Mouse (Mus musculus) limb, embryonic 15.5 days (tissue): ENCODE measurements at regions not wholly inside any gene's neighbourhood (a gene's known extent, or its start where the extent isn't known, plus 50 kb on each side); places are given as distances from the start of the nearest gene placed in this dataset.

Source experiments
- ATAC-seq: fragments of 200-750 bp; cut with Nextera tagmentation; 2 replicates; pipeline ENCODE4 v1.8.0; 2017; ENCODE audit warnings: low read depth, moderate TSS enrichment; ENCODE audit not compliant: insufficient number of reproducible peaks, low FRiP score, low TSS enrichment
- H3K27ac ChIP-seq: fragments of 300-500 bp; sonication (generic); 2 replicates; pipeline ENCODE4 v1.5.1; 2015; ENCODE audit warnings: moderate library complexity, mild to moderate bottlenecking, inconsistent platforms
- H3K27me3 ChIP-seq: fragments of 300-500 bp; sonication (generic); 2 replicates; pipeline ENCODE4 v1.6.1; 2015; ENCODE audit warnings: inconsistent platforms
- H3K36me3 ChIP-seq: fragments of 300-500 bp; sonication (generic); 2 replicates; pipeline ENCODE4 v1.6.1; 2015; ENCODE audit warnings: inconsistent platforms
- H3K4me1 ChIP-seq: fragments of 300-500 bp; sonication (generic); 2 replicates; pipeline ENCODE4 v1.6.1; 2015; ENCODE audit warnings: inconsistent platforms
- H3K4me2 ChIP-seq: fragments of 300-500 bp; sonication (generic); 2 replicates; pipeline ENCODE4 v1.6.1; 2015; ENCODE audit warnings: mild to moderate bottlenecking, inconsistent platforms
- H3K4me3 ChIP-seq: fragments of 300-500 bp; sonication (generic); 2 replicates; pipeline ENCODE4 v1.5.1; 2015; ENCODE audit warnings: mild to moderate bottlenecking, inconsistent platforms
- H3K9ac ChIP-seq: fragments of 300-500 bp; sonication (generic); 2 replicates; pipeline ENCODE4 v1.6.1; 2015; ENCODE audit warnings: inconsistent platforms
- H3K9me3 ChIP-seq: fragments of 300-500 bp; sonication (generic); 2 replicates; pipeline ENCODE4 v1.6.1; 2016; ENCODE audit warnings: inconsistent platforms
- WGBS: fragments of 180-500 bp; shearing (Covaris S2); methylation state at CpG from one replicate; pipeline ENCODE4 v1.1.7; 2015; 5-methylcytosine and 5-hydroxymethylcytosine counted together

DNA sequence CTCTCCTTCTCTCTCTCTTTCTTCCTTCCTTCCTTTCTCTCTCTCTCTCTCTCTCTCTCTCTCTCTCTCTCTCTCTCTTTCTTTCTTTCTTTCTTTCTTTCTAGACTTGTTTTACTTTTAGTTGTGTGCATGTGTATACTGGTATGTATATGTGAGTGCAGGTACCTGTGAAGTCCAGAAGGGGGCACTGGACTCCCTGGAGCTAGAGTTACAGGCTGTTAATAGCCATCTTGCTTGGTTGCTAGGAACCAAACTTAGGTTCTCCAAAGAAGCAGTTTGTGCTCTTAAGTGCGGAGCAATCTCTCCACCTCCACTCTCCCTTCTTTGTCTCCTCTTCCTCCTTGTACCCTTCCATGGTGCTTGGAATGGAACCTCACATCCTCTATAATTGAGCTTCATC, 77.2 kb downstream of the Gm10604 start:
- no peak overlapping the region for H3K4me3 ChIP-seq
- 0 out of 2 replicates have a peak, but pooled peaks cover 3% of the 10 kb centered on the region for H3K4me1 ChIP-seq
- H3K27ac ChIP-seq = no peak overlapping the region
- H3K27me3 ChIP-seq = no peaks in the 10 kb centered on the region
- WGBS = 100% methylated on average over 1 of the region's 1 CpGs
- no peak for ATAC-seq
- H3K4me2 ChIP-seq = no peak overlapping the region
- no peaks in the 10 kb centered on the region for H3K9me3 ChIP-seq
- no peaks in the 10 kb centered on the region for H3K36me3 ChIP-seq
- H3K9ac ChIP-seq = no peak overlapping the region

DNA sequence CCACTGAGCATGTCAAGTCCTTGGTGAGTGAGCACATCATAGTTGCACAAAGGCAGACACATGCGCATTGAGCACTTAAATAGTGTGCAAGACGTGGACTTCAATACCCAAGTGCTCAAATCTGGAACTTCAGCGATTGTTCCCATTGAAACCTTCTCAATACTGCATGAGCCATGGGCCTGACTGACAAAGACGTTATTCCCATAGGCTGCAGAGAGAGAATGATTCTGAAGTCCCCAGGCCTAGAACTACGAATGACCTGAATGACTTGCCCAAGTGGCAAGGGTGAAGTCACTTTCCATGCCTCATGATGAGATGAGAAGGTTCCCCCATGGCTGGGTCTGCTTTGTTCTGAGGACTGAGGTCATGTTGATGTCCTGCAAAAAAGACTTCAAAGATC, 77.7 kb downstream of the Gm10604 start:
- H3K4me3 ChIP-seq = no peak overlapping the region
- H3K4me2 ChIP-seq = no peak overlapping the region
- H3K27me3 ChIP-seq = no peaks in the 10 kb centered on the region
- H3K4me1 ChIP-seq = 0 out of 2 replicates have a peak, but pooled peaks cover 3% of the 10 kb centered on the region
- no peak overlapping the region for H3K9ac ChIP-seq
- ATAC-seq = no peak
- WGBS = 86% methylated on average over 5 of the region's 5 CpGs
- no peak overlapping the region for H3K27ac ChIP-seq
- no peaks in the 10 kb centered on the region for H3K36me3 ChIP-seq
- no peaks in the 10 kb centered on the region for H3K9me3 ChIP-seq

DNA sequence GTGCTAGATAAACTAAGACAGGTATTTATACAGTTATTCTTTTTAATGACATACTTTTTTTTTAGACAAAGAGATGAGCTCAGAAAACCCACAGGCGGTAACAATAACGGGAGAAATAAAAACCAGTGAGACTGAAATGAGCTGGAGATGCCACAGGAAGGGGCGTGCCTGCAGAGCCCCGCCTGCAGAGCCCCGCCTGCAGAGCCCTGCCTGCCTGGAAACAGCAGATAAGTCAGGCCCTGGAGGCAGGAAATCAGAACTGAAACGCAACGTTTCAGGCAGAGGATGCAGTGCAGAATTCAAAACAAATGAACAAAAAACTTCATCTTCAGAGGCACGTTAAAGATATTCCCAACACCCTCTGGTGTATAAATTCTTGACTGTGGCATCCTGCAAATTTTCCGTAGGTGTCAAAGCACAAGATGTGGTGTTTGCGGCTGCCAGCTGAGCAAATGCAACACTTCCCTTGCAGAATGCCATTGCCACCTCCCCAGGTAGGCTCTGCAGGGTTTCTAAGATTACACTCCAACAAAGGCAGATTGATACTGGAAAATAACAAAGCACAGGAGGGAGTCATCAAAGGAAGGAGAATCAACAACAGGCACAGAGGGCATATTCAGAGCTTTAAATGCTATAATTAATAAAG, 81.0 kb downstream of the Gm10604 start:
- no peaks in the 10 kb centered on the region for H3K36me3 ChIP-seq
- H3K9me3 ChIP-seq = no peaks in the 10 kb centered on the region
- no peak overlapping the region for H3K4me2 ChIP-seq
- H3K27ac ChIP-seq = no peak overlapping the region
- no peak for ATAC-seq
- H3K27me3 ChIP-seq = no peaks in the 10 kb centered on the region
- no peak overlapping the region for H3K9ac ChIP-seq
- H3K4me1 ChIP-seq = 0 out of 2 replicates have a peak, but pooled peaks cover 3% of the 10 kb centered on the region
- 15% methylated on average over 10 of the region's 10 CpGs for WGBS
- no peak overlapping the region for H3K4me3 ChIP-seq

DNA sequence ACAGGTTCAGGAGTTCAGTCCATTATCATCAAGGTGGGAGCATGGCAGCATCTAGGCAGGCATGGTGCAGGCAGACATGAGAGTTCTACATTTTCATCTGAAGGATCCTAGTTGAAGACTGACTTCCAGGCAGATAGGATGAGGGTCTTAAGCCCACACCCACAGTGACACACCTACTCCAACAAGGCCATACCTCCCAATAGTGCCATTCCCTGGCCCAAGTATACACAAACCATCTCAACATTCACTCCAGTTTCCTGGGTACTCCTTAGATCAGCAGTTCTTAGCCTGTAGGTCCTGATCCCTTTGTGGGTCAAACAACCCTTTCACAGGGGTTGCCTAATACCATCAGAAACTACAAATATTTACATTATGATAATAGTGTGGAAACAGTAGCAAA, 83.8 kb downstream of the Gm10604 start:
- Histone ChIP-seq H3K4me2 (no peak overlapping the region), H3K4me3 (no peak overlapping the region), H3K36me3 (no peaks in the 10 kb centered on the region), H3K9me3 (no peaks in the 10 kb centered on the region), H3K9ac (no peak overlapping the region), H3K27ac (no peak overlapping the region), H3K27me3 (no peaks in the 10 kb centered on the region), H3K4me1 (0 out of 2 replicates have a peak, but pooled peaks cover 3% of the 10 kb centered on the region)
- no peak for ATAC-seq

DNA sequence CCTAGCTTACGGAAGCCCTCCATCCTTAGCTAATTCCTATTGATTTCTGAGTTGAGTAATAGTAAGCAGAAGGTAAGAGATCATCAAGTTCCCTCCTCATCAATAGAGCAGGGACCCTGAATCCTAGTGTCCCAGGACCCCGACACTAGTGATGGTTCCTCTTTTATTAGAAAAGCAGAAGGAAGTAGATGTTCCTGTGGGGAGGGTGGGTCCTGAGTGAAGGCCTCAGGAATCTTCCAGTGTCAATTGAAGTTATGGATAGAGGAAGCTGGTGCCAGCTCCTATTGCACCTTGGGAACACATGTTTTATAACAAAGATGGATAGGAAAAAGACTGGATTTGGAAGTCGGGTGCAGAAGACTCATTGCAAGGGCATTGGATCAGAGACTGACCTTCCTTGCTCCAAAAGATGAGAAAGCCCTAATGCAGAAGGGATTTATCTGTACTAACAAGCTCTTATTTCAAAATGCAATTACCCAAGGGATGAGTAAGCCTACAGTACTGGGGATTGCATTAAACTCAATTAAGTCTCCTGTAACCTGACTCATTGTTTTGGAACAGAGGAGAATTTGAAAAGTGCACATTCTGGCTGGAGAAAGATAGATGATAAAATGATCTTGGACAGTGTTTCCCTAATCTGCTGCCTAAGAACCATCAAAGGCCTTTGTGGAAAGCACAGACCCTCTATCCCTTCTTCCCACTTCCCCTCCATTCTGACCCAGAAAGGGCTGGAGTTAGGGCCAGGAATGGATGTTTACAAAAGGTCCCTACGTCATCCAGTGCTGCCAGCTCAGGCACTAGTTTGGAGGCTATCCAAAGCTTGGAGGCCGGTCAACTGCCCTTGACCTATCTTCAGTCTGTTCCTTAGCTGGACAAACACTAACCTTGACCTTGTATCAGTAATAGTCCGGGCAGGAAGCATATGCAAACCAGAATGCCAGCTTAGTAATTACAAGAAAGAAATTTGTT, 84.9 kb downstream of the Gm10604 start:
- no peak for ATAC-seq
- H3K27me3 ChIP-seq = no peaks in the 10 kb centered on the region
- no peak overlapping the region for H3K4me2 ChIP-seq
- no peak overlapping the region for H3K9ac ChIP-seq
- H3K9me3 ChIP-seq = no peaks in the 10 kb centered on the region
- 80% methylated on average over 6 of the region's 6 CpGs for WGBS
- 0 out of 2 replicates have a peak, but pooled peaks cover 3% of the 10 kb centered on the region for H3K4me1 ChIP-seq
- H3K27ac ChIP-seq = no peak overlapping the region
- no peak overlapping the region for H3K4me3 ChIP-seq
- H3K36me3 ChIP-seq = no peaks in the 10 kb centered on the region

DNA sequence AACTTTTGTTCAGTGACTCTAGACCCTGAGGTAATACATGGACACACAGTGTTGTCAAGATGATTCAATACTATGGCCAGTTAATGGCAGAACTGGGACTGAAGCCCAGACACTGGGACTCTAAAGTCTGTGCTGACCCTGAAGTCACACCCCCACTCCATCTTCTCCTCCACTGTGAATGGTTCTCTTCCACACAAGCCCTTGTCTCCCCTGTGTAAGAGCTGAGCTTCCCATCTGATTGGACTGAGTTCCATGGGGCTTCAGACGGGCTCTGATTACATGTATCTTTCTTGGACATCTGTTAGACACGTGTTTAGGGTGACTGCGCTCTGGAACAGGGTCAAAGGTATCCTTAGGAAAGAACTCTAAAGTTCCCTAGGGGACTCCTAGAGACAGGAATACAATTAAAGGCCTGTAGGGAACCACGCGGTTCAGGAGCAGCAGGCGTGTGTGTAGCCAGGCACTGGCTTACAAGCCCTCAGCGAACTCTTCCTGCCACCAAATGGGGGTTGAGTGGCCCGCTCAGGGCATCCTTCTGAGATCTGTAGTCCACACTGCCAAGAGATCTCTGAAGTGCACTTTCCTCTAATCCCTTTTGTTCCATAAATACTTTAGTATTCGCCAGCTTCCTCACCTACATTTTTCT, 87.4 kb downstream of the Gm10604 start:
- Histone ChIP-seq H3K4me1 (no peaks in the 10 kb centered on the region), H3K4me3 (no peak overlapping the region), H3K27ac (no peak overlapping the region), H3K36me3 (no peaks in the 10 kb centered on the region), H3K4me2 (no peak overlapping the region), H3K9ac (no peak overlapping the region), H3K9me3 (no peaks in the 10 kb centered on the region), H3K27me3 (no peaks in the 10 kb centered on the region)
- 45% methylated on average over 9 of the region's 9 CpGs for WGBS
- no peak for ATAC-seq

DNA sequence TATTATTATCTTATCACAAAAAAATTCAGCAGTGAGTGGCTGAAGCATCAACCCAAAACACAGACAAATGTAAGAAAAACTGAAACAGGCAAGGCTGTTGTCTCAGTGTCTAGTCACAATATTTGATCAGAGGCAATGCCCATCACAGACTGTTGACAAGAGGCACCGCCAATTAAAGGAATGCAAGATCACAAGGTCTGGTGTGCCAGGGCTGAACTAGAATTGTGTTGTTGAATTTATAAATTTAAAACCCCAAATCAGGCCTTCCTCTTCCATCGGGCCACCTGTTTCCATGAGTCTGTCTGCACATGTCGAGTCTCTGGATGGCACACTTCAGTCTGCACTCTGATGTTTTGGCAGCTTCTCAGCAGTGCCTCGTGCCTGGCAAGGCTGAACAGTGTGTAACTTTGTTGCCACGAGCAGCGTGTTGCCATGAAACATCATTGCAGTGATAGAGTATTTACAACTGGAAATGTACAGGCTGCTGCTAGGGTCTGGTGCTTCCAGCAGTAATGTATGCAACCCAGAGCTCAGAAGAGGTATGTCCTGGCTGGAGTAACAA, 91.9 kb downstream of the Gm10604 start:
- H3K9ac ChIP-seq = no peak overlapping the region
- H3K9me3 ChIP-seq = no peaks in the 10 kb centered on the region
- no peaks in the 10 kb centered on the region for H3K27me3 ChIP-seq
- peaks cover 10% of the 10 kb centered on the region for H3K4me1 ChIP-seq
- H3K4me3 ChIP-seq = no peak overlapping the region
- H3K36me3 ChIP-seq = no peaks in the 10 kb centered on the region
- H3K27ac ChIP-seq = no peak overlapping the region
- no peak for ATAC-seq
- whole genome bisulfite sequencing = 67% methylated on average over 6 of the region's 6 CpGs
- no peak overlapping the region for H3K4me2 ChIP-seq

DNA sequence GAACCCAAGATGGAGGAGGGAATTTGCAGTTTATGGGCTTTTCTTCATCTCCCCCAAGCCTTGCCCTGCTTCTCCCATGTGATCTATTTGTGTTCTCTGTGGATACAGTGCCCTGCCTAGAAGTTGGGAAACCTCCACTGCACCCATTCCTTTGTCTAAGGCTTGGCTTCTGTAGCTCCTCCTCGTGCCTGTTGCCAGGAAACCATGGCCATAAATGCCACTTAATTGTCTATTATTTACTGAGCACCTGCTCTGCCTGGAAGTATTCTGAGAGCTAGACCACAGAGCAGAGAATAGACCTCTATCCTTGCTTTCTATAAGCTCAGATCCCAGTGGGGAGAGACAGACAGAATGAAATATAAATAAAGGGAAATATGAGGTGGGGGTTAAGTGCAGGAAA, 93.7 kb downstream of the Gm10604 start:
- no peaks in the 10 kb centered on the region for H3K36me3 ChIP-seq
- no peak overlapping the region for H3K4me2 ChIP-seq
- ATAC-seq = no peak
- H3K27ac ChIP-seq = no peak overlapping the region
- WGBS = 3% methylated on average over 1 of the region's 1 CpGs
- no peaks in the 10 kb centered on the region for H3K27me3 ChIP-seq
- H3K4me1 ChIP-seq = peaks cover 10% of the 10 kb centered on the region
- no peak overlapping the region for H3K4me3 ChIP-seq
- no peaks in the 10 kb centered on the region for H3K9me3 ChIP-seq
- H3K9ac ChIP-seq = no peak overlapping the region

DNA sequence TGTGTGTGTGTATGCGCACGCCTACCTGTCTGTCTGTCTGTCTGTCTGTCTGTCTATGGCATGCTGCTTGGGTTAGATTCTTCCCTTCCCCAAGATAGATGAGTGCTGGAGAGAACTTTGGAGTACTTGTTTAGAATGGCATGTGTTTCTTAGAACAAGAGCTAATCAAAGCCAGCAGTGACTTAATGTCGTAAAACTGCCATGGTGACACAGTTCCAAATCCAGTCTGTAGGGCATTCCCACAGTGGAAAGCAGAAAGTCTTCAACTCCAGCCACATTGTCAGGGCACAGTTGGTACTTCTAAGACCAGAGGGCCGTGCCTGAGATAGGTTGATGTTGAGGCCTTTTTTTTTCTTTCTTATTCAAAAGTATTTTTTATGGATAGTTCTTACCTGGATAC, 95.6 kb downstream of the Gm10604 start:
- no peak for ATAC-seq

DNA sequence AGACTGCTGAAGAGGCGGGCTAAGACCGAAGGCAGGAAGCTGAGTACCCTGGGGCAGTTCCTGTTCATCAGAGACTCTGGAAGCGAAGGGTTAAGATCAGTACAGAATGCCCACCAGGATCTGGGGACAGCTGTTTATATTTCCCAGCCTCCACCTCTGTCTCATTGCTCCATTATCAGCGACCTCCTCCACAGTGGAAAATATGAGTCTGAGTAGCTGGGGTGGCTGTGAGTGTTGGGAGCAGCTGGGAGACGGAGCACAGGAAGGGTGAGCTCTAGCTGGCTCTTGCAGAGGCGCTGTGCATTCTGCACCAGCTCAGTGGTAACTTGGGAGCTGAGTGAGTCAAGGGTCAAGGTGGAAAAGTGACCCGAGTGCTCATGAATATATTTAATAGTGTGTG, 96.2 kb downstream of the Gm10604 start:
- Histone ChIP-seq H3K9ac (no peak overlapping the region), H3K27me3 (no peaks in the 10 kb centered on the region), H3K36me3 (no peaks in the 10 kb centered on the region), H3K4me1 (peaks cover 10% of the 10 kb centered on the region), H3K4me3 (no peak overlapping the region), H3K4me2 (no peak overlapping the region), H3K27ac (no peak overlapping the region), H3K9me3 (no peaks in the 10 kb centered on the region)
- WGBS = 22% methylated on average over 7 of the region's 7 CpGs
- 0 out of 2 replicates have a peak, but pooled peaks have one; percentile 46 for ATAC-seq

More for the DNA sequence above, 95.6 kb downstream of the Gm10604 start:
- no peak overlapping the region for H3K27ac ChIP-seq
- H3K4me2 ChIP-seq = no peak overlapping the region
- no peak overlapping the region for H3K4me3 ChIP-seq
- no peaks in the 10 kb centered on the region for H3K27me3 ChIP-seq
- no peaks in the 10 kb centered on the region for H3K36me3 ChIP-seq
- H3K4me1 ChIP-seq = peaks cover 10% of the 10 kb centered on the region
- 59% methylated on average over 4 of the region's 4 CpGs for WGBS
- H3K9me3 ChIP-seq = no peaks in the 10 kb centered on the region
- H3K9ac ChIP-seq = no peak overlapping the region

DNA sequence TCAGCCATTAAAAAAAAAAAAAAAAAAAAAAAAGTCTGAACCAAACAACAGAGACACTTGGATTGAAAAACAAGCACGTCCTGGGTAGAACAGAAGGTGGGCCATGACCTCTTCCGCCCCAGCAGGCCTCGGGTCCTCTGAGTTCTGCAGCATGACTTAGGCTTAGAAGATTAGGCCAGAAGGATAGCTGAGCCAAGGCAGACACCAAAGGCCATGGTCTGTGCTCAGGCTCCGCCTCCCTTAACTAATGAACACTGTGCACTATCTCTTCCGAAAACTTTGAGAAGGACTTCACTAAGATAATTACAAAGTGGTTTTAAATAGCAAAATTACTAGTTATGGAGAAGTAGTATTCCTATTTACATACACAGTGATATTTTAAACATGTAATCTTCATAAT, 97.8 kb downstream of the Gm10604 start:
- Histone ChIP-seq H3K27ac (no peak overlapping the region), H3K4me2 (no peak overlapping the region), H3K4me1 (peaks cover 10% of the 10 kb centered on the region), H3K27me3 (no peaks in the 10 kb centered on the region), H3K36me3 (no peaks in the 10 kb centered on the region), H3K9ac (no peak overlapping the region), H3K9me3 (no peaks in the 10 kb centered on the region), H3K4me3 (no peak overlapping the region)
- WGBS = 75% methylated on average over 5 of the region's 5 CpGs
- ATAC-seq = no peak
